13 mouse cellular contexts compared by ENCODE assay signal in the genomic region with DNA sequence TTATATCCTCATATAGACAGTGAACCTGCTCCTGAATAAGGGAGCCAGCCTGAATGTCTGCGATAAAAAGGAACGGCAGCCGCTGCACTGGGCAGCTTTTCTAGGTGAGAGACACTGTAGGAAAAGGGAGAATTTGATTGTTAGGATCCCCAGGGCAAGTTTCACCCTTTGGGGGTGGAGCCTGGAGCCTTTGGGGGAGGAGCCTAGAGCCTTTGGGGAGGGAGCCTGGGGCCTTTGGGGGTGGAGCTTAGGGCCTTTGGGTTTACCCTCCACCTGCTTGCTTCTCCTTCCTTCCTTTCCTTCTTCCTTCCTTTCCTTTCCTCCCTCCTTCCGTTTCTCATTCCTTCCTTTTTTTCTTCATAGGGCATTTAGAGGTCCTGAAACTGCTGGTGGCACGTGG. TPM values are rescaled to one million over a fixed set of nuclear protein-coding genes. Genes with fewer than 3 reads are reported as not detected.
DNase-seq lines count a peak whose midpoint lies in the region; ATAC-seq and TF ChIP-seq lines count a peak whose summit lies in the region.
"Had no signal": no experiment of that assay in that cellular context is flagged by ENCODE, and none has a peak within 500 bp of the region (broad histone marks: within the 10 kb centered on the region; RNA-seq: fewer than 3 reads in every experiment).

No protein-coding gene starts in this region.

- WGBS in kidney, postnatal 0 days, result 95% methylated on average over 5 of the region's 5 CpGs
- 86% methylated on average over 5 of the region's 5 CpGs for WGBS in kidney, embryonic 16.5 days
- 92% methylated on average over 5 of the region's 5 CpGs for WGBS in hindbrain, embryonic 12.5 days
- WGBS in midbrain, embryonic 16.5 days, result 86% methylated on average over 5 of the region's 5 CpGs

- H3K4me3 ChIP-seq in kidney, postnatal 0 days (replicated peaks; ENCODE audit: low read depth, low read length), result no peak overlapping the region
- no peak overlapping the region for H3K4me3 ChIP-seq in kidney, embryonic 16.5 days (ENCODE audit: low read length)
- no peak overlapping the region for H3K4me3 ChIP-seq in hindbrain, embryonic 12.5 days
- no peak overlapping the region for H3K4me3 ChIP-seq in midbrain, embryonic 16.5 days (ENCODE audit: low read depth, low read length)
- H3K4me3 ChIP-seq: neural tube, embryonic 15.5 days had no signal

- H3K9ac ChIP-seq in kidney, postnatal 0 days (ENCODE audit: low read depth, low read length), result no peak overlapping the region
- H3K9ac ChIP-seq in kidney, embryonic 16.5 days (replicated peaks; ENCODE audit: low read length), result no peak overlapping the region
- no peak overlapping the region for H3K9ac ChIP-seq in hindbrain, embryonic 12.5 days
- no peak overlapping the region for H3K9ac ChIP-seq in midbrain, embryonic 16.5 days (ENCODE audit: low read depth, low read length)
- H3K9ac ChIP-seq: neural tube, embryonic 15.5 days had no signal

- no peak for TF ChIP-seq CTCF in kidney, postnatal 0 days (IDR thresholded peaks at IDR 0.05; ENCODE audit: low read depth)

- peaks cover 6% of the 10 kb centered on the region; the same call in 1 of the 2 replicates for H3K4me1 ChIP-seq in kidney, postnatal 0 days (replicated peaks; ENCODE audit: insufficient read depth, low read length)
- peaks cover 23% of the 10 kb centered on the region for H3K4me1 ChIP-seq in kidney, embryonic 16.5 days (ENCODE audit: insufficient read depth, low read length)
- peaks cover 23% of the 10 kb centered on the region for H3K4me1 ChIP-seq in hindbrain, embryonic 12.5 days
- H3K4me1 ChIP-seq in midbrain, embryonic 16.5 days (ENCODE audit: control insufficient read depth, insufficient read depth, low read length), result peaks cover 22% of the 10 kb centered on the region

- H3K27ac ChIP-seq in kidney, postnatal 0 days, result no peak overlapping the region
- H3K27ac ChIP-seq in kidney, embryonic 16.5 days (ENCODE audit: low read length), result no peak overlapping the region
- no peak overlapping the region for H3K27ac ChIP-seq in hindbrain, embryonic 12.5 days
- no peak overlapping the region for H3K27ac ChIP-seq in midbrain, embryonic 16.5 days (ENCODE audit: low read length)
- H3K27ac ChIP-seq: neural tube, embryonic 15.5 days had no signal

- peaks cover 57% of the 10 kb centered on the region for H3K36me3 ChIP-seq in kidney, postnatal 0 days (ENCODE audit: insufficient read depth, low read length)
- H3K36me3 ChIP-seq in kidney, embryonic 16.5 days (ENCODE audit: insufficient read depth, low read length), result peaks cover 59% of the 10 kb centered on the region
- H3K36me3 ChIP-seq in hindbrain, embryonic 12.5 days, result peaks cover 68% of the 10 kb centered on the region
- peaks cover 38% of the 10 kb centered on the region for H3K36me3 ChIP-seq in midbrain, embryonic 16.5 days (ENCODE audit: control insufficient read depth, insufficient read depth, low read length)

- DNase-seq in kidney, postnatal 0 days (ENCODE audit: low spot score), result peak; percentile 55
- DNase-seq in ES-CJ7 (ENCODE audit: low read depth, low spot score), result peak; percentile 44
- DNase-seq in c-Kit-positive CD71-positive TER-119-positive erythroid progenitor cells, embryonic 14.5 days (ENCODE audit: low spot score), result peak; percentile 56
- no peak for DNase-seq in layer of hippocampus, adult 11-12 months (ENCODE audit: low spot score)
- DNase-seq: gastrocnemius, postnatal 10 days; heart, postnatal 4 days had no signal

- no peaks in the 10 kb centered on the region for H3K9me3 ChIP-seq in kidney, postnatal 0 days (replicated peaks; ENCODE audit: low read length)
- no peaks in the 10 kb centered on the region for H3K9me3 ChIP-seq in kidney, embryonic 16.5 days (ENCODE audit: low read length)
- H3K9me3 ChIP-seq in hindbrain, embryonic 12.5 days (replicated peaks), result no peaks in the 10 kb centered on the region
- no peaks in the 10 kb centered on the region for H3K9me3 ChIP-seq in midbrain, embryonic 16.5 days (replicated peaks; ENCODE audit: control insufficient read depth, low read length, poor library complexity, severe bottlenecking)
- H3K9me3 ChIP-seq: neural tube, embryonic 15.5 days had no signal

- no peaks in the 10 kb centered on the region for H3K27me3 ChIP-seq in kidney, postnatal 0 days (ENCODE audit: insufficient read depth, low read length)
- no peaks in the 10 kb centered on the region for H3K27me3 ChIP-seq in kidney, embryonic 16.5 days (ENCODE audit: insufficient read depth, low read length)
- no peaks in the 10 kb centered on the region for H3K27me3 ChIP-seq in hindbrain, embryonic 12.5 days
- no peaks in the 10 kb centered on the region for H3K27me3 ChIP-seq in midbrain, embryonic 16.5 days (ENCODE audit: control insufficient read depth, insufficient read depth, low read depth, low read length)
- H3K27me3 ChIP-seq: neural tube, embryonic 15.5 days; Patski had no signal

- H3K4me2 ChIP-seq in kidney, postnatal 0 days (ENCODE audit: low read length), result no peak overlapping the region
- no peak overlapping the region for H3K4me2 ChIP-seq in kidney, embryonic 16.5 days (replicated peaks; ENCODE audit: low read depth, low read length)
- no peak overlapping the region for H3K4me2 ChIP-seq in hindbrain, embryonic 12.5 days (replicated peaks)
- H3K4me2 ChIP-seq in midbrain, embryonic 16.5 days (ENCODE audit: low read length), result no peak overlapping the region
- H3K4me2 ChIP-seq: midbrain, embryonic 11.5 days; neural tube, embryonic 15.5 days had no signal

- no peak for ATAC-seq in kidney, postnatal 0 days (replicated peaks; ENCODE audit: low FRiP score, low read depth)
- ATAC-seq in kidney, embryonic 16.5 days (ENCODE audit: low FRiP score, low TSS enrichment), result no peak
- ATAC-seq in megakaryocyte progenitor cell, adult 5-6 weeks (replicated peaks; ENCODE audit: poor library complexity), result peak; percentile 65
- no peak for ATAC-seq in hindbrain, embryonic 12.5 days (ENCODE audit: low FRiP score)
- ATAC-seq in midbrain, embryonic 16.5 days, result no peak
- ATAC-seq: Patski had no signal

RNA-seq across cellular contexts. Expression of gene Ankrd52, which starts 3.6 kb away (rescaled TPM):
- polyA plus RNA-seq in kidney, postnatal 0 days (2015; fragmentation: Nextera tagmentation; extraction: Ambion mirVana), result 6.2 TPM in 2 replicates
- 11.9 and 12.8 TPM in 2 replicates for polyA plus RNA-seq in kidney, embryonic 16.5 days (2015; fragmentation: Nextera tagmentation; extraction: Ambion mirVana)
- total RNA-seq in megakaryocyte progenitor cell, adult 5-6 weeks (2015), result 48.6 and 48.9 TPM in 2 replicates
- 9.0 and 11.6 TPM in 2 replicates for total RNA-seq in megakaryocyte progenitor cell, adult 5-6 weeks (2017)
- polyA plus RNA-seq in hindbrain, embryonic 12.5 days (2016; fragmentation: Nextera tagmentation; extraction: Ambion mirVana), result 13.6 and 13.7 TPM in 2 replicates
- 9.9 and 13.6 TPM in 2 replicates for polyA plus RNA-seq in midbrain, embryonic 16.5 days (2015; fragmentation: Nextera tagmentation; extraction: Ambion mirVana)

RNA-seq across cellular contexts. Expression of gene Coq10a, which starts 11.8 kb away (rescaled TPM):
- polyA plus RNA-seq in kidney, postnatal 0 days (2015; fragmentation: Nextera tagmentation; extraction: Ambion mirVana), result 18.3 and 19.7 TPM in 2 replicates
- 4.1 and 10.9 TPM in 2 replicates for polyA plus RNA-seq in kidney, embryonic 16.5 days (2015; fragmentation: Nextera tagmentation; extraction: Ambion mirVana)
- total RNA-seq in megakaryocyte progenitor cell, adult 5-6 weeks (2015), result 13.8 and 17.6 TPM in 2 replicates
- 8.8 and 9.4 TPM in 2 replicates for total RNA-seq in megakaryocyte progenitor cell, adult 5-6 weeks (2017)
- polyA plus RNA-seq in hindbrain, embryonic 12.5 days (2016; fragmentation: Nextera tagmentation; extraction: Ambion mirVana), result 31.7 and 32.8 TPM in 2 replicates
- 36.8 and 40.3 TPM in 2 replicates for polyA plus RNA-seq in midbrain, embryonic 16.5 days (2015; fragmentation: Nextera tagmentation; extraction: Ambion mirVana)

RNA-seq across cellular contexts. Expression of gene Slc39a5, which starts 20.5 kb away (rescaled TPM):
- 56.0 and 64.8 TPM in 2 replicates for polyA plus RNA-seq in kidney, postnatal 0 days (2015; fragmentation: Nextera tagmentation; extraction: Ambion mirVana)
- 69.0 and 75.1 TPM in 2 replicates for polyA plus RNA-seq in kidney, embryonic 16.5 days (2015; fragmentation: Nextera tagmentation; extraction: Ambion mirVana)
- not detected in 2 replicates for total RNA-seq in megakaryocyte progenitor cell, adult 5-6 weeks (2015)
- total RNA-seq in megakaryocyte progenitor cell, adult 5-6 weeks (2017), result not detected in 2 replicates
- 0.43 TPM in 1 of 2 replicates, not detected in the other for polyA plus RNA-seq in hindbrain, embryonic 12.5 days (2016; fragmentation: Nextera tagmentation; extraction: Ambion mirVana)
- polyA plus RNA-seq in midbrain, embryonic 16.5 days (2015; fragmentation: Nextera tagmentation; extraction: Ambion mirVana), result 0.10 TPM in 1 of 2 replicates, not detected in the other
- total RNA-seq: gastrocnemius, postnatal 10 days; heart, postnatal 4 days had no signal
- polyA plus RNA-seq: midbrain, embryonic 11.5 days had no signal

RNA-seq across cellular contexts. Expression of gene Nabp2, which starts 30.7 kb away (rescaled TPM):
- 82.4 and 85.5 TPM in 2 replicates for polyA plus RNA-seq in kidney, postnatal 0 days (2015; fragmentation: Nextera tagmentation; extraction: Ambion mirVana)
- 81.7 and 94.8 TPM in 2 replicates for polyA plus RNA-seq in kidney, embryonic 16.5 days (2015; fragmentation: Nextera tagmentation; extraction: Ambion mirVana)
- total RNA-seq in megakaryocyte progenitor cell, adult 5-6 weeks (2015), result 79.4 and 105 TPM in 2 replicates
- total RNA-seq in megakaryocyte progenitor cell, adult 5-6 weeks (2017), result 68.8 and 72.2 TPM in 2 replicates
- polyA plus RNA-seq in hindbrain, embryonic 12.5 days (2016; fragmentation: Nextera tagmentation; extraction: Ambion mirVana), result 102 and 104 TPM in 2 replicates
- polyA plus RNA-seq in midbrain, embryonic 16.5 days (2015; fragmentation: Nextera tagmentation; extraction: Ambion mirVana), result 141 and 150 TPM in 2 replicates

RNA-seq across cellular contexts. Expression of gene Rnf41, which starts 30.9 kb away (rescaled TPM):
- polyA plus RNA-seq in kidney, postnatal 0 days (2015; fragmentation: Nextera tagmentation; extraction: Ambion mirVana), result 34.9 and 39.3 TPM in 2 replicates
- 52.5 and 52.6 TPM in 2 replicates for polyA plus RNA-seq in kidney, embryonic 16.5 days (2015; fragmentation: Nextera tagmentation; extraction: Ambion mirVana)
- 15.7 and 20.9 TPM in 2 replicates for total RNA-seq in megakaryocyte progenitor cell, adult 5-6 weeks (2015)
- total RNA-seq in megakaryocyte progenitor cell, adult 5-6 weeks (2017), result 20.1 and 21.0 TPM in 2 replicates
- 60.8 and 61.4 TPM in 2 replicates for polyA plus RNA-seq in hindbrain, embryonic 12.5 days (2016; fragmentation: Nextera tagmentation; extraction: Ambion mirVana)
- 105 and 108 TPM in 2 replicates for polyA plus RNA-seq in midbrain, embryonic 16.5 days (2015; fragmentation: Nextera tagmentation; extraction: Ambion mirVana)

Comparison
In these comparisons a context has a peak if more than half of its experiments do, and no peak if none do; other contexts are left out.
1. RNA of gene Slc39a5, which starts 20.5 kb away (polyA plus RNA-seq): 69.0 to 75.1 TPM in kidney, embryonic 16.5 days and 56.0 to 64.8 TPM in kidney, postnatal 0 days; 0.43 TPM in hindbrain, embryonic 12.5 days and 0.10 TPM in midbrain, embryonic 16.5 days; every median in the first group is over 10 times any median in the second.